Mouse (Mus musculus): ENCODE data around the gene Gm47289.

DNA sequence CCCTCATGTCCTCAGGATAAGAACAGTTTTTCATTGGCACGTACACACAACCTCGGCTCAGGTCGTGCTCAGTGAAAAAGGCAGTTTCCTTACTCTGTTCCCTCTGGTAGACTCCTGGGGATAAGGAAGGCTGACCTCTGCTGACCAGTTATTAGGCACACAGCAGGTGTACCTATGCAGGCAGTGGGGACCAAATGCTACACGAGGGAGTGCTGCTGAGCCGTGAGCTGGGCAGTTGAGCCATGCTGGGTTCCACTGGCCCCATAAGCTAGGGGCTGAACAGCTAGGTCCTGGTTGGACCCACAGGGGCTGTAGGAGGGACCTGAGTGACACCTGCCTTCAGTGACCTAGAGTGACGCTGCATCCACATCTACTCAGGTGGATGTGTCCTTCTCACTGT lies 13.3 kb upstream of the Gm47289 start:
- TF ChIP-seq POLR2A (IDR thresholded peaks at IDR 0.05; ENCODE audit: insufficient read depth, low read depth, low read length) (no peak), CTCF (IDR thresholded peaks at IDR 0.05) (no peak)
